ENCODE assay signal across 11 mouse cellular contexts in genomic region chr3:20816613-20817012, GRCm38 (mm10).
"Had no signal": no experiment of that assay in that cellular context is flagged by ENCODE, and none has a peak within 500 bp of the region (broad histone marks: within the 10 kb centered on the region; RNA-seq: fewer than 3 reads in every experiment).

No protein-coding gene starts in this region.

- H3K4me3 ChIP-seq: limb, embryonic 13.5 days; megakaryocyte, embryonic 14.5 days; midbrain, embryonic 15.5 days; stomach, embryonic 15.5 days had no signal

- H3K27ac ChIP-seq: limb, embryonic 13.5 days; liver, embryonic 14.5 days; midbrain, embryonic 15.5 days; stomach, embryonic 15.5 days had no signal

- H3K9ac ChIP-seq: limb, embryonic 13.5 days; liver, embryonic 14.5 days; midbrain, embryonic 15.5 days; stomach, embryonic 15.5 days had no signal

- H3K9me3 ChIP-seq: limb, embryonic 13.5 days; megakaryocyte, embryonic 14.5 days; midbrain, embryonic 15.5 days; stomach, embryonic 15.5 days had no signal

- DNase-seq: kidney, postnatal 10 days; left cerebral cortex, postnatal 4 days; lung, adult 18-20 months; lung, postnatal 36 days; right cerebral cortex, postnatal 14 days; thymus, postnatal 36 days had no signal

- H3K4me1 ChIP-seq: limb, embryonic 13.5 days; megakaryocyte, embryonic 14.5 days; midbrain, embryonic 15.5 days; stomach, embryonic 15.5 days had no signal

- H3K36me3 ChIP-seq: limb, embryonic 13.5 days; midbrain, embryonic 15.5 days; stomach, embryonic 15.5 days had no signal

- H3K27me3 ChIP-seq: limb, embryonic 13.5 days; megakaryocyte, embryonic 14.5 days; midbrain, embryonic 15.5 days; stomach, embryonic 15.5 days had no signal
